Mouse (Mus musculus) spleen, adult 10 weeks (tissue): ENCODE data around the gene Pcyt1b. TPM values are rescaled to one million over a fixed set of nuclear protein-coding genes. Genes with fewer than 3 reads are reported as not detected.

Experiments
- polyA plus RNA-seq: library from polyadenylated mRNA; stranded (reverse); fragments of 350-450 nt; fragmentation: Illumina TruSeq; extraction: RNeasy Lipid Tissue Mini Kit (QIAGEN cat#74804); gene quantifications from one replicate; pipeline ENCODE4 v1.2.3, GENCODE M21; 2015; ENCODE audit warnings: low replicate concordance; ENCODE audit not compliant: insufficient read depth

The Pcyt1b gene
- 2.1 TPM for polyA plus RNA-seq

GRCm38 (mm10) chrX:93654218-93655002 is at the start of gene Pcyt1b:
TSS of gene Pcyt1b (plus strand) at chrX:93654863.

GRCm38 (mm10) chrX:93631657-93632449 is 22.8 kb upstream of the Pcyt1b start, which contains the start of gene Pola1:
TSS of gene Pola1 (minus strand) at chrX:93632155.

Other genes with a start within 250 kb of the Pcyt1b start
- 13.6 TPM for gene Pola1, start 22.7 kb upstream of the Pcyt1b start, polyA plus RNA-seq
- 33.0 TPM for gene Pdk3, start 177.3 kb downstream of the Pcyt1b start, polyA plus RNA-seq